Mouse (Mus musculus): ENCODE measurements at regions not wholly inside any gene's neighbourhood (a gene's known extent, or its start where the extent isn't known, plus 50 kb on each side); places are given as distances from the start of the nearest gene placed in this dataset.

DNA sequence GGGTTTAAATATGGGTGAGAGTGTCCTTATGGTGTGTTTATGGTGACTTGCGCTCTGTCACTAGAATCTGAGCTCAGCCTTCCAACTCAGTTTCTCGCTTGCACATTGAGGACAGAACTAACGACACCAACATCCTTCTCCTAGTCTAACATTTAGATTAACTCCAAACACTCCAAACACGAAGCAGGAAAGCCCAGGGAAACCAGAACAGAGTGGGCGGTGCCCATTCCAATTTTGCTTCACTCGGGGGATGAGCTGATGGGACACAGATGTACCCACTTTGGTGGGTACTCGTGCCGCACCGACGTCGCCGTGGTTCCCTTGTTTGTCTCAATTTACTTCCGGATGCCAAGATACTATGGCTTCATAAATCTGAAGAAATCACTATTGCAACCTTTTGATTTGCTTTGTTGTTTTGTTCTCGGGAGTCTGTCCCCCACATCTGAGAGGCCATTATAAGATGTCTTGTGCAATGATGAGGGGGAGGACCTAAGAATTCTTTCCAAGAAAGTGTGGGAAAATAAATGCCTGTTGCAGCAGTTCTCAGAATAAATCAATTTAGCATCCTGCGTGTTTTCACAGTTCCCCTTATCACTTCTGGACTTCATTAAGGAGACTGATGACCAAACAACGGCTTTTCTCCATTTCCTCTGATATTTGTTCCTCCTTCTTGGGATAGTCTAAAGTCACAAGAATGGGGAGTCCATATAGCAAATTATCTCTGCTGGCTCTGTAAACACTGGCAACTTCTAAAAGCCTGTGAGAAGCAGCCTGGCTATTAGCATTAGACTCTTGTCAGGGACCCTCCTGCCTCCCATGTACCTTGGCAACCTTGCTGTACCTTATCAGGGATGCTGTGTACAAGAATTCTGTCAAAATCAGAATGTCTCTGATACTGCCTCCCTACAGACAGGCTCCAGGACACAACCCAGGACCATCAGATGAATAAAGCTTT lies 96.2 kb upstream of the Klf9 start:
- H3K9me3 ChIP-seq (ENCODE audit: low read length): no peaks in the 10 kb centered on the region
- DNase-seq (ENCODE audit: low spot score) (peak; percentile 85), ATAC-seq (peak; percentile 45)
- TF ChIP-seq EP300 (IDR thresholded peaks at IDR 0.05): peak; percentile 77
- no peak for TF ChIP-seq CTCF (IDR thresholded peaks at IDR 0.05)
- no peak overlapping the region for H3K4me3 ChIP-seq (ENCODE audit: low read depth, low read length)
- H3K9ac ChIP-seq (replicated peaks; ENCODE audit: low read depth): no peak overlapping the region
- H3K4me1 ChIP-seq (ENCODE audit: insufficient read depth, low read depth, low read length): no peaks in the 10 kb centered on the region
- WGBS: 54% methylated on average over 16 of the region's 16 CpGs
- peak overlapping the region; percentile 59 for H3K27ac ChIP-seq (ENCODE audit: low read length)
- H3K36me3 ChIP-seq (ENCODE audit: insufficient read depth, low read length): no peaks in the 10 kb centered on the region
- H3K27me3 ChIP-seq (replicated peaks; ENCODE audit: insufficient read depth, low read length): no peaks in the 10 kb centered on the region
- no peak overlapping the region for H3K4me2 ChIP-seq (replicated peaks; ENCODE audit: low read depth, low read length)

- Histone ChIP-seq H3K27me3 (replicated peaks; ENCODE audit: insufficient read depth, low read length) (no peaks in the 10 kb centered on the region), H3K36me3 (ENCODE audit: insufficient read depth, low read length) (no peaks in the 10 kb centered on the region), H3K4me3 (ENCODE audit: low read depth, low read length) (no peak overlapping the region), H3K27ac (ENCODE audit: low read length) (no peak overlapping the region), H3K9ac (replicated peaks; ENCODE audit: low read depth) (no peak overlapping the region), H3K4me1 (ENCODE audit: insufficient read depth, low read depth, low read length) (peaks cover 9% of the 10 kb centered on the region; the same call in 1 of the 2 replicates), H3K9me3 (ENCODE audit: low read length) (no peaks in the 10 kb centered on the region), H3K4me2 (replicated peaks; ENCODE audit: low read depth, low read length) (no peak overlapping the region)
- ATAC-seq: no peak
- WGBS: 90% methylated on average over 4 of the region's 4 CpGs
- TF ChIP-seq CTCF (IDR thresholded peaks at IDR 0.05): no peak
- TF ChIP-seq EP300 (IDR thresholded peaks at IDR 0.05): no peak
- no peak for DNase-seq (ENCODE audit: low spot score)
Measured at GRCm38 (mm10) chr19:23051456-23051855, 89.6 kb upstream of the Klf9 start.

DNA sequence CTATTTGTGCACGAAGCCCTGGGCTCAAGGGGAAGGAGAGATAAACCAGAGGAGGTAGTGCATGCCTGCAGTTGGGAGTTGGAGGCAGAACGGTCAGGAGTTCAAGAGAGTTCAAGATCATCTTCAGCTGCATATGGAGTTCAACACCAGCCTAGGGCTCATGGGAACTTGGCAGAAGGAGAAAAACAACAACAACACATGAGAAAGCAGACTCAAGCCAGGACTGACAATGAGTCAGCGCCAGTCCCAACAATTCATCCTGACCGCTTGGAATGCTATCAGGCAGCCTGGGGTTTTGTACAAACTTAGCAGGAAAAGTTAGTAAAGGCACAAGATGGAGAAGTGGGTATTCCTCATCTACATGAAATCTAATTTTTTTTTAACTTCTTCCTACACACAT lies 86.6 kb upstream of the Klf9 start:
- no peak for ATAC-seq
- no peak for DNase-seq (ENCODE audit: low spot score)
- H3K9me3 ChIP-seq (ENCODE audit: low read length): no peaks in the 10 kb centered on the region
- TF ChIP-seq CTCF (IDR thresholded peaks at IDR 0.05): no peak
- TF ChIP-seq EP300 (IDR thresholded peaks at IDR 0.05): no peak
- no peaks in the 10 kb centered on the region for H3K36me3 ChIP-seq (ENCODE audit: insufficient read depth, low read length)
- 64% methylated on average over 4 of the region's 4 CpGs for WGBS
- no peak overlapping the region for H3K9ac ChIP-seq (replicated peaks; ENCODE audit: low read depth)
- peaks cover 28% of the 10 kb centered on the region; the same call in 1 of the 2 replicates for H3K4me1 ChIP-seq (ENCODE audit: insufficient read depth, low read depth, low read length)
- no peak overlapping the region for H3K4me3 ChIP-seq (ENCODE audit: low read depth, low read length)
- no peak overlapping the region for H3K4me2 ChIP-seq (replicated peaks; ENCODE audit: low read depth, low read length)
- H3K27me3 ChIP-seq (replicated peaks; ENCODE audit: insufficient read depth, low read length): no peaks in the 10 kb centered on the region
- H3K27ac ChIP-seq (ENCODE audit: low read length): no peak overlapping the region

DNA sequence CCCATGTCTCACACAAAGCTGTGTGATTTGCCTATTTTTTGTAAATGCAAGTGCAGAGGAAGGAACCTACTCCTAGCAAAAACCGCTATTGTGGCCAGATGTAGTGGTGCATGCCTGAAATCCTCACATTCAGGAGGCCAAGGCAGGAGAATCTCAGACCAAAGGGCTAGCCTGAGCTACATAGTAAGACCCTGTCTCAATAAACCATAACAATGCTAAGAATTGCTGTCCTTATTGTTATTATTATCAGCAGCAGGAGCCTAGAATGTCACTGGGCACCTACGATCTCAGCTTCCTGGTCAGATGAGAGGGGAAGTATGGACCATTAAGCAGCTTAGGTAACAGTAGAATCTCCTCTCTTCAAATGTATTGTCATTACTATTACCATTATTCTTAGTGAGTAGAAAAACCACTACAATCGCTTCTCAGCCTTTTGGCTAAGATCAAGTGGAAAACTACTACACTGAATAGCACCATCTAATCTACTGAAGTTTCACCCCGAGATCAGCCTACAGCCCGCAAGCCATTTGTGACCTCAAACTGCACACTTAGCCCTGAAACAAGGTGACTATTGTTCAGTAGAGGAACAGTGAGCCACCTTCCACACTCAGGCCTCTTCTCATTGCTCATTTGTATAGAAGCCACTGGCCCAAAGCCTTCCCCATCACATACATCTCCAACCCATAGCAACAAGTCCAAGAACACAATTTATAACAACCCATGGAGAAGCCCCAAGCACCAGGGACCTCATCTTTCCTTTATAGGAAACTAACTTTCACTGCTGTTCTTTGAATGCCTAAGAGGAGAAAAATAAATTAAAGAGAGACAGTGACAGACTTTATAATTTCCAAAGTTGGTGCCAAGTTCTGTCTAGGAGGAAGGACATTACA lies 84.9 kb upstream of the Klf9 start:
- Histone ChIP-seq H3K27me3 (replicated peaks; ENCODE audit: insufficient read depth, low read length) (no peaks in the 10 kb centered on the region), H3K9me3 (ENCODE audit: low read length) (no peaks in the 10 kb centered on the region), H3K27ac (ENCODE audit: low read length) (peak overlapping the region; percentile 95), H3K4me2 (replicated peaks; ENCODE audit: low read depth, low read length) (peak overlapping the region; percentile 38; the same call in 1 of the 2 replicates), H3K4me3 (ENCODE audit: low read depth, low read length) (no peak overlapping the region), H3K36me3 (ENCODE audit: insufficient read depth, low read length) (no peaks in the 10 kb centered on the region), H3K4me1 (ENCODE audit: insufficient read depth, low read depth, low read length) (peaks cover 29% of the 10 kb centered on the region; the same call in 1 of the 2 replicates), H3K9ac (replicated peaks; ENCODE audit: low read depth) (0 out of 2 replicates have a peak overlapping the region, but pooled peaks have one; percentile 1)
- DNase-seq (ENCODE audit: low spot score): no peak
- no peak; the same call in 1 of the 2 replicates for ATAC-seq
- WGBS: 70% methylated on average over 5 of the region's 5 CpGs
- TF ChIP-seq EP300 (IDR thresholded peaks at IDR 0.05) (no peak), CTCF (IDR thresholded peaks at IDR 0.05) (no peak)

DNA sequence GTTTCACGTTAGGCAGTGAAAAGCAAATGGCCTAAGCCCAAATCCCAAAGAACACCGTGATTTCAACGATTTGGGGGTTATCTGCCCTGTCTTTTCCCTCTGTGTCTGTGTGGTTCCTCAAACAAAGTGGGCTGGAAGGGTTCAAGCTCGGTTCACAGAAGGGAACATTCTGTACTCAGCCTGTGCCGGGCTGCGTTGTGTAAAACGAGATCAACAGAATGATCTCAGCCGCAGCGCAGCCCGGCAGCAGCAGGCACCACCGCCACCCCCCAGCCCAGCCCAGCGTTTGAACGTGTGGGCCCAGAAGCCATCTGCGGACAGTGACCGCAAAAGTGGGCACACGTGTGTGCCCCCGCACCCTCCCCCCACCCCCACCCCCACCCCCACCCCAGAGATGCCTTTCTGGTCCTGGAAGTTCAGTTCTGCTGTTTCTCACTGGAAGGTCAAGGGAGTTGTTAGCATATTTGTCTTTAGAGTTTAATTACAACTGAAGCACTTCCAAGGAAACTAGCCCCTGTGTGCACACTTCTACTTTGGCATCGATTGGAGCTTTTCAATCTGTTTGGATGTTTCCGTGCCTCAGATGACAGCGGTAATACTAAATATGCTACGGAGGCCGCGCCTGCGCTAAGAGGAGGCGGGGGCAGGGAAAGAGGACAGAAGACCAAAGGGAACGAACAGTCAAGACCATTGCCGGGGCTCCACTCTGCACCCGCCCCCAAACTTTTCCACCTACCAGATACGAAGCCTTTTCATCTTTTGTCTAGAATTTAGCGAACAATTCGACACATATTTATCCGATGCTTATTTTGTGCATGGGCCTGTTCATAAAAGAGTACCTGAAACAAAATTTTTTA lies 83.9 kb upstream of the Klf9 start:
- TF ChIP-seq EP300 (IDR thresholded peaks at IDR 0.05): peak; percentile 100
- TF ChIP-seq CTCF (IDR thresholded peaks at IDR 0.05): no peak
- DNase-seq (ENCODE audit: low spot score) (peak; percentile 97), ATAC-seq (peak; percentile 89)
- 3% methylated on average over 31 of the region's 32 CpGs for WGBS
- Histone ChIP-seq H3K9ac (replicated peaks; ENCODE audit: low read depth) (peak overlapping the region; percentile 37), H3K27me3 (replicated peaks; ENCODE audit: insufficient read depth, low read length) (no peaks in the 10 kb centered on the region), H3K9me3 (ENCODE audit: low read length) (no peaks in the 10 kb centered on the region), H3K4me1 (ENCODE audit: insufficient read depth, low read depth, low read length) (peaks cover 34% of the 10 kb centered on the region; the same call in 1 of the 2 replicates), H3K27ac (ENCODE audit: low read length) (peak overlapping the region; percentile 95), H3K36me3 (ENCODE audit: insufficient read depth, low read length) (no peaks in the 10 kb centered on the region), H3K4me3 (ENCODE audit: low read depth, low read length) (0 out of 2 replicates have a peak overlapping the region, but pooled peaks have one; percentile 10), H3K4me2 (replicated peaks; ENCODE audit: low read depth, low read length) (peak overlapping the region; percentile 38)
